Mouse (Mus musculus) thymus, postnatal 0 days (tissue): ENCODE measurements around the gene Acaa1a. TPM values are rescaled to one million over a fixed set of nuclear protein-coding genes. Genes with fewer than 3 reads are reported as not detected.

Experiments
- DNase-seq: peaks from one replicate; pipeline ENCODE4 v3.0.0-alpha.2; 2015; ENCODE audit warnings: low spot score
- polyA plus RNA-seq: library from polyadenylated mRNA; unstranded; fragments of >200 nt; fragmentation: Nextera tagmentation; extraction: Ambion mirVana; gene quantifications from 2 replicates; pipeline ENCODE4 v1.2.1, GENCODE M21; 2015

The Acaa1a gene
- polyA plus RNA-seq, result 79.2 and 83.3 TPM in 2 replicates

GRCm38 (mm10) chr9:119339558-119340211, at the start of gene Acaa1a:
Acaa1a (plus strand) TSS chr9:119339676.
- DNase-seq, result peak; percentile 69

- DNase-seq, result no peak
These were observed 48.7 kb upstream of the Acaa1a start for GRCm38 (mm10) chr9:119290791-119291190.

GRCm38 (mm10) chr9:119297696-119298095, 41.8 kb upstream of the Acaa1a start:
- no peak for DNase-seq

GRCm38 (mm10) chr9:119298563-119298962, 40.9 kb upstream of the Acaa1a start:
- DNase-seq, result no peak

GRCm38 (mm10) chr9:119305863-119306262, 33.6 kb upstream of the Acaa1a start:
- no peak for DNase-seq

- no peak for DNase-seq
These were observed 30.4 kb upstream of the Acaa1a start for GRCm38 (mm10) chr9:119309067-119309466.

- no peak for DNase-seq
These were observed 26.4 kb upstream of the Acaa1a start for GRCm38 (mm10) chr9:119313096-119313495.

GRCm38 (mm10) chr9:119318891-119319290, 20.6 kb upstream of the Acaa1a start:
- DNase-seq, result no peak

- DNase-seq, result no peak
These were observed 19.0 kb upstream of the Acaa1a start for GRCm38 (mm10) chr9:119320446-119320845.

- no peak for DNase-seq
These were observed 18.5 kb upstream of the Acaa1a start for GRCm38 (mm10) chr9:119320946-119321345.

- DNase-seq, result peak; percentile 11
These were observed 17.9 kb upstream of the Acaa1a start for GRCm38 (mm10) chr9:119321392-119322229.

GRCm38 (mm10) chr9:119322289-119323259, 16.9 kb upstream of the Acaa1a start, which contains the start of gene Oxsr1:
Oxsr1 (minus strand) TSS chr9:119322427.
- peak; percentile 99 for DNase-seq

GRCm38 (mm10) chr9:119323260-119323645, 16.2 kb upstream of the Acaa1a start:
- no peak for DNase-seq

GRCm38 (mm10) chr9:119324130-119324529, 15.3 kb upstream of the Acaa1a start:
- no peak for DNase-seq

GRCm38 (mm10) chr9:119328488-119328887, 11.0 kb upstream of the Acaa1a start:
- no peak for DNase-seq

- DNase-seq, result no peak
These were observed 9.1 kb upstream of the Acaa1a start for GRCm38 (mm10) chr9:119330186-119330963.

GRCm38 (mm10) chr9:119334324-119334723, 5.2 kb upstream of the Acaa1a start:
- DNase-seq, result peak; percentile 55

- DNase-seq, result no peak
These were observed 4.6 kb upstream of the Acaa1a start for GRCm38 (mm10) chr9:119334834-119335233.

- no peak for DNase-seq
These were observed 3.9 kb upstream of the Acaa1a start for GRCm38 (mm10) chr9:119335571-119335970.

GRCm38 (mm10) chr9:119337842-119338241, 1.6 kb upstream of the Acaa1a start:
- no peak for DNase-seq
